Mouse (Mus musculus) ovary, postnatal 10 days (tissue): ENCODE measurements around the gene Zfp456.
"Not testable (repeated sequence)": the region's sequence is repeated elsewhere in the genome, so short reads cannot be mapped to it uniquely, and the experiment has no call there.

Experiments used
- DNase-seq: peaks from one replicate; pipeline ENCODE4 v3.0.0; 2022; ENCODE audit warnings: low spot score

Gene Zfp456

DNA sequence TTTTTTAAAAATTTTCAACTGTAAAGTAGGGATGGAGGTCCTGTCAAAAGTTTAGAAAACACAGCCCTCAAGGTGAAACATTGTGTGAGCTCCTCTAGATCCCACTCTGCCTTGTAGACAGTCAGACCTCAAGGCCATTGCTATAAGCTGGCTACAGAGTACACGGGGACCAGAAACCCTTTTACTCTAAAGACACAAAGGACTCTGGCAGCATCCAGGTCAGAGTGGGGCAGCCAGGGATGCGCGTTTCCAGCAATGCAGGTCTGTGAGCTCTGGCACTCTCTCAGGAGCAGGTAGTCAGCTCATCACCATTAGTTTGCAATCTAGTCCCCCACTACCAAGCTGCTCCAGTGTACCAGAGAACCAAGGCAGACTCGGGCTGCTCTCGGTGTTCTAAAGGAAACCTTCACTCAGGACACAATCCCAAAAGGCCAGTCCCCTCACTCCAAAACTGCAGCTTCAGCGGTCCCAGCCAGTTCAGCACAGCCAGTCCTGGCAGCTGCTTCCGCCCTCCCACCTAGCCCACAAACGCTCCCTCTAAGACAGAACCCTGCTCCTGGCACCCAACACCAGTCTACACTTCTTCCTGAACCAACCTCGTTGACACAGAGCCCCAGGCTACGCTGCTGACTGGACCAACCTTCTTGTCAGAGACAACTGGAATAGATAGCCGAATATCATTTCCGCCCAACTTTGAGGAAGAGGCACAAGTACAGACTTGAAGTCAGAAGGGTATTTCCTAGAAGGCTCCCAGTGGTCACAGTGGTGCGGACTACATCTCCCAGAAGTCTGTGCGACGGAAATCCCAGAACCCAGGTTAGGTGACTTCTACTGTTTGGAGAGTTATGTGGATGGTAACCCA is at the start of gene Zfp456, which contains the start of gene Gm28041:
Gene Zfp456, minus strand, starts transcription at position 761 of the 862 bp plus-strand sequence.
Gene Gm28041, minus strand, starts transcription at position 684 of the 862 bp plus-strand sequence.
- DNase-seq, result not testable (repeated sequence)

DNA sequence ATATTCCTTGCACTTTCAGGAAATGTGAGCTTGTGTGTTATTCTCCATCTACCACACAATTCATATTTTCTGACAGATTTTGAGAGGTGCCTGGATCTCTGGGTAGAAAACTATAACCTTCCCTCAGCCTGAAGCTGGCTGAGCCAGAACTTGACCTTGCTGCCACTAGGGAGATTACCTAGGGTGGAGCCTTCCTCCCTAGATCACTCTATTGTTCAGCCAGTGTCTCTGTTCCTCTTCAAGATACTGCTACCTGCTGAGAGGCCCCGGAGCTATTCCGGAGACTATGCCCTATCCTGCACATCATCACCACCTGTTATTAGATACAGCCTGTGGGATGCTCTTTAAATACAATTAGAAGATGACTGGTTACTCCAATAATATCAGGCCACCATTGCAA is 46.9 kb upstream of the Zfp456 start:
- not testable (repeated sequence) for DNase-seq

DNA sequence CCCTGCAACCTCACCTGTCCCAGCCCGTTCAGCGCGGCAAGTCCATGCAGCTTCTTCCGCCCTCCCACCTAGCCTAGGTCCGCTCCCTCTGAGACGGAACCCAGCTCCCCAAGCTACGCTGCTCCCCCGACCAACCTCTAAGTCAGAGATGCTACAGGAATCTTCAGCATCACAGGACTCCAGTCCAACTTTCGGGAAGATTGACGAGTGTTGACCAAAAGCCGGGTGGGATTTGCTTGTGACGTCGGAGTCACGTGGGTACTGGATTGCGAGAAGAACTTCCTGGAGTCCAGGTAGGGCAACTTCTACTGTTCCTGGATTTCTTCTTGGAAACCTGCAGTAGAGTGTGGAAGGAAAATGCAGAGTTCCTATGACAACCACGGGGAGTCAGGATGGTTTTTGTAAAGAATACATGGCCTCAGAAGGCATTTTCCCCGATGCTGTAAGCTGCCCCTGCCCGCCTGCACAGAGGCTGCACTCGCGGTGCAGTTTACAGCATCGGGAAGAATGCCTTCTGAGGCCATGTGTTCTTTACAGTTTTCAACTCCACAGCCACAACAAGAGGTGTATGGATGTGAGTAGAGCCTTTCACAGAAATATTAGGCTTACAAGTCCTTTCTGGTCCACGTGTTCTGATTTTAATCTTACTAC is 45.7 kb upstream of the Zfp456 start, which contains the start of gene Zfp459:
Gene Zfp459, minus strand, starts transcription at position 212 of the 651 bp plus-strand sequence.
- peak; percentile 16 for DNase-seq

DNA sequence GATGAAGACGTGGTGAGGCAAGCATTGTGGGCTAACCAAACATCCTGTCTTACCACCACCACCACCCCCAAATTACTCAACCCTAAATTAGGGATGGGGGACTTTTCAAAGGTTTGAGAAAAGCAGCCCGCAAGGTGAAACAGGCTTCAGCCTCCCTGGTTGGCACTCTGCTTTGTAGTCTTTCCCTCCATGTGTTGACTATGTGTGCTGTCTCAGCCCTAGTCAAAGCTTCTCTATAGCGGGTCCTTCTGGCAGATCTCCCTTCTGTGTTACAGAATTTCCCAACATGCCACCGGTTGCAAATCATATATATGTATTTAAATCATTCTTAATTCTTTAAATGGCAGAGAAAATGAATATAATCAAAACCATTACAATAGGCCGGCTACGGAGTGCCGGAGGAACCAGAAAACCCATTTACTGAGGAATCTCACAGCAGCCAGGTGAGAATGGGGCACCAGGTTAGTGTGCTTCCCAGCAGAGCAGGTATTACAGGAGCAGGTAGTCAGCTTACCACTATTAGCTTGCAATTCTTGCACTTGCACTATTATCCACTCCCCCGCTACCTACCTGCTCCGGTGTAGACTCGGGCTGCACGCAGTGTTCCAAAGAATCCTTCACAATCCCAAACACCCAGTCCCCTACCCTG is 45.1 kb upstream of the Zfp456 start:
- DNase-seq, result no peak

DNA sequence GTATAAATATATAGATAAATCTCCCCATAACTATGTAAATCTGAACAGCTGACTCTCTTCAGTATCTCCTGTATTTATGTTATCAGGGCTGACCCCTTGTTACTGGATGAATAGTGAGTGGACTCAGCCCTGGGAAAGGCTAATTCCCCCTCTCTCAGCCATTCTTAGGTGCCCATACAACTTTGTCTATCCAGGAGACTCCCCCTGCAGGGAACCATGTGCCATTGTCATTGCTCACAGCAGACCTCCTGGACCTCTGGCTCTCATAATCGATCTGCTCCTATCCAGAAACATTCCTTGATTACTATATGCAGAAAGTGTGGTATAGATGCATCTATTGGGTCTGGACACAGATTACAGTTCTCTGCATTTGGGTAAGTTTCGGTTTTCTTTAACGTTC is 41.2 kb upstream of the Zfp456 start:
- DNase-seq, result no peak

DNA sequence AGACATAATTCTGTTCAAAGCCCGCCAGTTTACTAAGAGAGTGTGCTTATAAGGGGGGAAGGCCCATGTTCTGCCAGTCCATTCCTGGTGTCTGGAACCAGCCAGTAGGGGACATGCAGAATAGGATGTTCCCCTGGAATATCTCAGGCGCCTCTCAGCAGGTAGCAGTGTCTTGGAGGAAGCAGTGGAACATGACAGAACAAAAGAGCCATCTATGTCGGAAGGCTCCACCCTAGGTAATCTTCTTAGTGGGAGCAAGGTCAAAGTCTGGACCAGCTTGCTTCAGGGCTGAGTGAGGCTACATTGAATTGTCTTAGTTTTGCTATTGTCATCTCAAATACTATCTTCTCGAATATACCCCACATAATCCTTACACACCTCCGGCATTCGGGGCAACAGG is 40.1 kb upstream of the Zfp456 start:
- no peak for DNase-seq

DNA sequence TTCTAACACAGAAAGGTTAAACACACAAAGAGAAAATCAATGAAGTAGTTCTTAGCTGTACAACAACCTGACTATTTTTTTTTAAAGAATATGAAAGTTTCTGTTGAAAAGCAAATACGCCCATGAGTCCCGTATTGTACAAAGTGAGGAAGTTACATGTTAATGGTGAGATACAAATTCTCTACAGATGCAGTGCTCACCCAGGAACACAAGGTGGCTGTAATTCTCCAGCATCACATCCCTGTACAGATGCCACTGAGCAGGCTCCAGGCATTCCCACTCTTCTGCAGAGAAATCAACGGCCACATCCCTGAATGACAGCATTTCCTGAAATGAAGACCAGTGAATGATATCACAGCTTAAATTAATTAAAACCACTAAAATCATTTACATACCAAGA is 38.0 kb upstream of the Zfp456 start:
- not testable (repeated sequence) for DNase-seq

DNA sequence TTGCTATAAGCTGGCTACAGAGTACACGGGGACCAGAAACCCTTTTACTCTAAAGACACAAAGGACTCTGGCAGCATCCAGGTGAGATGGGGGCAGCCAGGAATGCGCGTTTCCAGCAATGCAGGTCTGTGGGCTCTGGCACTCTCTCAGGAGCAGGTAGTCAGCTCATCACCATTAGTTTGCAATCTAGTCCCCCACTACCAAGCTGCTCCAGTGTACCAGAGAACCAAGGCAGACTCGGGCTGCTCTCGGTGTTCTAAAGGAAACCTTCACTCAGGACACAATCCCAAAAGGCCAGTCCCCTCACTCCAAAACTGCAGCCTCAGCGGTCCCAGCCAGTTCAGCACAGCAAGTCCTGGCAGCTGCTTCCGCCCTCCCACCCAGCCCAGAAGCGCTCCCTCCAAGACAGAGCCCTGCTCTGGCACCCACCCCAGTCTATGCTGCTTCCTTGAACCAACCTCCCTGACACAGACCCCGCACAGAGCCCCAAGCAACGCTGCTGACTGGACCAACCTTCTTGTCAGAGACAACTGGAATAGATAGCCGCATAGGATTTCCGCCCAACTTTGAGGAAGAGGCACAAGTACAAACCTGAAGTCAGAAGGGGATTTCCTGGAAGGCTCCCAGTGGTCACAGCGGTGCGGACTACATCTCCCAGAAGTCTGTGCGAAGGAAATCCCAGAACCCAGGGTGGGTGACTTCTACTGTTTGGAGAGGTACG is 23.7 kb upstream of the Zfp456 start, which contains the start of gene Zfp429:
Gene Zfp429, minus strand, starts transcription at position 637 of the 721 bp plus-strand sequence.
- DNase-seq, result peak; percentile 51

DNA sequence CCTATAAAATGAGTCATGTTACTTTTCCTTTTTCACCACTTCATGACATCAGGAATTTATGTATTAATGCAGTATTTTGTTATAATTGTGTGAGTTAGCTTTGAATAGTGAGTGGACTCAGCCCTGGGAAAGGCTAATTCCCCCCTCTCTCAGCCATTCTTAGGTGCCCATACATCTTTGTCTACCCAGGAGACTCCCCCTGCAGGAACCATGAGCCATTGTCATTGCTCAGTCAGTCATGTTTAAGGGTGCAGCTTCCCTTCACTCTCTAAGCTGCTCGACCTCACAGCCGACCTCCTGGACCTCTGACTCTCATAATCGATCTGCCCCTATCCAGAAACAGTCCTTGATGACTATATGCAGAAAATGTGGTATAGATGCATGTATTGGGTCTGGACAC is 645 bp upstream of the Zfp456 start:
- DNase-seq, result not testable (repeated sequence)

DNA sequence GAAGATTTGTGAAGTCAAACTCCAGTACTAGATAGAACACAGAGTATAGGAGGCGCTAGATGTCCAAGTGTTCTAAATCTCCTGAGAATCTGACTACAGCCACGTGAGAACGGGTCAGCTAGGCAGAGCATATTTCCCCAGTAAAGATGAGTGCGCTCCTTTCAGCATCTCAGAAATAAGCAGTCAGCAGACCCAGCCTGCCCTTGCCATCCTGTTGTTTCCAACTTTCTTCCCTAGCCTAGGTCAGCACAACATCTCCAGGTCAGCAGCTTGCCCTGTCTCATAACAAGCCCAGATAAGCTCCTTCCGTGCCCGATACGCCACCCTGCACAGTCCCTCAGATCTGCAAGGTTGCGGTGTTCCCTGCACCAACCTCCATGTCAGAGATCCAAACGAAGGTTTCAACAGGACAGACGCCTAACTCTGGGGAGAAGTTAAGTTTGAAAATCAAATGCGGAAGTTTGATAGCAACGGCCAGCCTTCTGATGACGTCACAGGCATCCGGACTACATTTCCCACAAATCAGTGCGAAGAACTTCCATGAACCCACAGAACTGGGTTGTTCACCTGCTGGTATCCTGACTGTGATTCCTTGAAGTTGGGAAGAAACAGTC is 15.4 kb downstream of the Zfp456 start, which contains the start of the genes Gm28044 and Zfp953:
Gene Gm28044, minus strand, starts transcription at position 406 of the 614 bp plus-strand sequence.
Gene Zfp953, minus strand, starts transcription at position 475 of the 614 bp plus-strand sequence.
- DNase-seq, result peak; percentile 72

DNA sequence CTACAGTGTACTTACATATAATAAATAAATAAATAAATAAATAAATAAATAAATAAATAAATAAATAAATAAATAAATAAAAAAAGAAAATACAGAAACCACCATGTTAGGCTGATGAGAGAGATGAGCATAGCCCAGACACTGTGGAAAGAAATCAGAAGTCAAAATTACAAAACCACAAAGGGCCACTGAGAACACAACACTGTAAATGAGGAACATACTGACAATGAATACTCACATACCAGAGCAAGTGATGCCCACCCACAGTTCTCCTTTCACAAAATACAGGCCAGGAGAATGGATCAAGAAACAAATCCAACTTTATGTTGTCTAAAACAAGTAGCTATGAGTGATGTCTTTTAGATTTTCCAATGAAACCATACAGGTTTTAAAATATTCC is 23.8 kb downstream of the Zfp456 start:
- no peak for DNase-seq

DNA sequence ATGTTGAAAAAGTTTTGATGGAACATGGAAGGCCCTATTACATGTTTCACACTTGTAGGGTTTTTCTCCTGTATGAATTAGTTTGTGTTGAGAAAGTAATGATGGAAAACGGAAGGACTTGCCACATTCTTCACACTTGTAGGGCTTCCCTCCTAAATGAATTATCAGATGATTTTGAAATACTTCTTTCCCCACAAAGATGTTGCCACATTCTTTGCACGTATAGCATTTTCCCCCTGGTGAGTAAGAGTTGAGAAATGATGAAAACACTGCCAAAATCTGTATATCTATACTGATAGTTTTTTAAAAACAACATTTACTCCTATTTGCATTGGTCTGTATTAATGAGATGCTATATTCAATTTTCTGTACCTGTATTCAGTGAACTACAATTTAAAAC is 32.2 kb downstream of the Zfp456 start:
- DNase-seq, result no peak

DNA sequence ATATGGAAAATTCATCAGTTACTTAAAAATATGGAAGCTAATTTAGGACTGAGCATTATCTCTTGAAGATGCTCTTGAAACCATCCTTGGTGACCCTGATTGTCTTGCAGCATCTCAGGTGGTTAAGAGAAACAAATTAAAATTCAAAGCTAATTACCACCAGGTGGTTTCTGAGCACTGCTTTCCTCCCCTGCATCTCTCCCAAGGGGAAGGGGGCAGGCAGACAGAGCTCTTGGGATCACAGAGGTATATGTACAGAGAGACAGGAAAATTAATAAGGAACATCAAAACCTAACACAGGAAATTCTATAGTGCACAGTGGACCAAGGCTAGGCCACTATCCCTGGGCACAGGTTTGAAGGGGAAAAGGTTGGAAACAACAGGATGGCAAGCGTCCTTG is 42.7 kb downstream of the Zfp456 start:
- no peak for DNase-seq

DNA sequence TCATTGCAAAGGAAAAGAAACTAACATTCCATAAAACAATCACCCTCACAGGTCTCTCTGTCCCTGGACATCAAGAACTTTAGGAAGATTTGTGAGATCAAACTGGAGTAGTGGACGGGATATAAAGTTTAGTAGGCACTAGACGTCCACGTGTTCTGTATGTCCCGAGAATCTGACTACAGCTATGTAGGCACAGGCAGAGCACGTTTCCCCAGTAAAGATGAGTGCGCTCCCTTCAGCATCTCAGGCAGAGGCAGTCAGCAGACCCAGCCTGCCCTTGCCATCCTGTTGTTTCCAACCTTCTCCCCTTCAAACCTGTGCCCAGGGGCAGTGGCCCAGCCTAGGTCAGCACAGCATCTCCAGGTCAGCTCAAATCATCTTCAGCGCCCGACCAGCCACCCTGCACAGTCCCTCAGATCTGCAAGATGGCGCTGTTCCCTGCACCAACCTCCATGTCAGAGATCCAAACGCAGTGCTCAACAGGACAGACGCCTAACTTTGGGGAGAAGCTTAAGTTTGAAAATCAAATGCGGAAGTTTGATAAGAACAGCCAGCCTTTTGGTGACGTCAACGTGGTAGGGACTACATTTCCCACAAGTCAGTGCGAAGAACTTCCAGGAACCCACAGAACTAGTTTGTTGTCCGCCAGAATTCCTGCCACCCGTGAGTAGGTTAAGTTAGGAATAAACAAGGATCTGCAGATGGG is 43.4 kb downstream of the Zfp456 start, which contains the start of gene Zfp595:
Gene Zfp595, minus strand, starts transcription at position 552 of the 706 bp plus-strand sequence.
- DNase-seq, result peak; percentile 54
